Mouse (Mus musculus) cortical plate, adult 2 months (tissue): Measurements from ENCODE around the gene Fgfr2.

Source experiments
- CTCF ChIP-seq: fragments of 200-500 bp; IDR thresholded peaks from 2 replicates; pipeline ENCODE4 v1.5.1; 2011; ENCODE audit warnings: mild to moderate bottlenecking, control low read depth, low read length; ENCODE audit not compliant: insufficient read depth; ENCODE audit errors: extremely low read depth
- POLR2A ChIP-seq: fragments of 200-500 bp; IDR thresholded peaks from 2 replicates; pipeline ENCODE4 v1.6.1; 2011; ENCODE audit warnings: mild to moderate bottlenecking, low read length, control low read depth; ENCODE audit not compliant: insufficient read depth; ENCODE audit errors: extremely low read depth

DNA sequence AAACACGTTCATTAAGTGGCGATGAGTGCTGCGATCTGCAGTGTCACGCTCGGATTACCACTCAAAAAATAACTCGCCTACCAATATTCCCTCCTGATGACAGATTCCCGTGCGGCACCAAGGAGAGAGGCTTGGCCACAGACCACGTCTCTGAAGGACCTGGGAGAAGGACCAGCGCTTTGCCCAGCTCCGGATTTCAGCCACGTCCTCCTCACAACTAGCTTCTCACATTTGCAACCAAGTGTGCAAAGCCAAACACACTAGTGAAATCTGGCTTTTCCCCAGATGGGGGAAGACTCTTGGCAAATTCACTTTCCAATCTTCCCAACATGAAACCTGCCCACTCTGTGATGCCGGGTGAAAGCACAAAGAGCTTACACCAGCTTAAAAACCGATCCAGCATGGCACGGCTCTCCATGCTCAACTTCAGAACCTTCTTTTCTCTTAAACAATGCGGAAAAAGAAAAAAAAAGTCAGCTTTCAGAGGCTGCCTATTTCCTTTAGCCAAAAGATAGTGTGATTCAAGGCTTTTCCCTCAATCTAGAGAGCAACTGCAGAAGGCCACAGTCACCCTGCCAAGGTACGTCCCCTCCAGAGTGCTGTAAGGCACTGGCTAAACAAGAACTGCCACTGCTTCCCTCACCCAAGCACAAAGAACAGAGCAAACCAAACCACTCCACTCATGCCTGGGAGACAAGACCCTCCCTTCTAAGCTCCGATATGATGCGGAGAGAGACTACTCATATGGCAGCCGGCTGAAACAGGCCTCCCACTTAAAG, 2862.1 kb downstream of the Fgfr2 start:
- TF ChIP-seq CTCF (no peak), POLR2A (no peak)
